Mouse (Mus musculus): ENCODE data around the gene Gm3371.
"Not testable (repeated sequence)": the region's sequence is repeated elsewhere in the genome, so short reads cannot be mapped to it uniquely, and the experiment has no call there.

Gene Gm3371

GRCm38 (mm10) chr14:44410588-44410987, at the start of gene Gm3371:
Gene Gm3371 (minus strand): TSS chr14:44410688.
- DNase-seq, result not testable (repeated sequence)

- not testable (repeated sequence) for DNase-seq
These were observed 22.8 kb upstream of the Gm3371 start, which contains the start of gene Gm8232 for GRCm38 (mm10) chr14:44433335-44433734. Gene Gm8232 (plus strand): TSS chr14:44433635.

GRCm38 (mm10) chr14:44384233-44384632, 26.3 kb downstream of the Gm3371 start:
- not testable (repeated sequence) for DNase-seq

GRCm38 (mm10) chr14:44365057-44365456, 45.4 kb downstream of the Gm3371 start, which contains the start of gene Gm8229:
Gene Gm8229 (plus strand): TSS chr14:44365357.
- DNase-seq, result not testable (repeated sequence)

- DNase-seq, result not testable (repeated sequence)
These were observed 48.2 kb downstream of the Gm3371 start for GRCm38 (mm10) chr14:44362301-44362700.

- DNase-seq, result not testable (repeated sequence)
These were observed 49.1 kb downstream of the Gm3371 start for GRCm38 (mm10) chr14:44361416-44361815.

All from cerebellum, adult 18-20 months (tissue).